Mouse (Mus musculus) lung, adult 2 months (tissue): ENCODE results near the gene Gm37240. TPM values are rescaled to one million over a fixed set of nuclear protein-coding genes. Genes with fewer than 3 reads are reported as not detected.

Experiments used
- DNase-seq: peaks from one replicate; pipeline ENCODE4 v3.0.0; 2022
- H3K4me1 ChIP-seq: fragments of 200-500 bp; 2 replicates; pipeline ENCODE4 v1.6.1; 2011; ENCODE audit warnings: low read length; ENCODE audit not compliant: control insufficient read depth, insufficient read depth
- H3K4me3 ChIP-seq: fragments of 200-500 bp; replicated peaks from 2 replicates; pipeline ENCODE3; 2011; ENCODE audit warnings: low read depth, mild to moderate bottlenecking, control low read depth, low read length; ENCODE audit errors: extremely low read depth
- CTCF ChIP-seq: fragments of 200-500 bp; IDR thresholded peaks from 2 replicates; pipeline ENCODE4 v1.5.1; 2011; ENCODE audit warnings: mild to moderate bottlenecking, low read length, control low read depth; ENCODE audit not compliant: insufficient read depth
- POLR2A ChIP-seq: fragments of 200-500 bp; IDR thresholded peaks from 2 replicates; pipeline ENCODE4 v1.6.1; 2011; ENCODE audit warnings: low read depth, mild to moderate bottlenecking, control low read depth, low read length, borderline replicate concordance; ENCODE audit errors: extremely low read depth
- WGBS: fragments of 180-500 bp; shearing (Covaris S2); methylation state at CpG from one replicate; pipeline ENCODE4 v1.1.7; 2018; 5-methylcytosine and 5-hydroxymethylcytosine counted together
- polyA plus RNA-seq: library from polyadenylated mRNA; depleted of rRNA; stranded (reverse); fragments of >200 nt; gene quantifications from 2 replicates; pipeline ENCODE4 v1.2.3, GENCODE M21; 2012

Gene Gm37240
- polyA plus RNA-seq, 1 experiment, result 16.9 TPM

DNA sequence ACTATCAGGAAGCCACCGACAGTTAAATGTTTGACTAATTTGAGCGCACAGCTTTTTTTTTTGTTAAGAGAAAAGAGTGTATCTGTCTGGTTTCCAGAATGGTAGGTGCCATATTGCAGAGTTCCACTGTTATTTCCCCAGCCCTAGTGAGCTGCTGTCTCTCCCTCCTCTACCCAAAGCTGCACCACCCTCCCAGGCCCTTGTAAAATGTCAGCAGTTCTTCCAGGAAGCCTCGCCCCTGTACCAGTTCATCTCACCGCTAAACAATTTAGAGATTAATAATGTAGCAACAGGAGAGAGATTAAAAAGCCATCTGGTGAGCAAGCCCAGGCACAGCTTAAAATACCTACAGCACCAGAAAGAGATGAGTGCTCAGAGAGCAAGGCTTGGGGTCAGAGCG lies 518.2 kb downstream of the Gm37240 start:
- Histone ChIP-seq H3K4me3 (no peak overlapping the region), H3K4me1 (no peaks in the 10 kb centered on the region; the same call in 1 of the 2 replicates)
- WGBS, result 55% methylated on average over 5 of the region's 5 CpGs
- no peak for DNase-seq
- TF ChIP-seq CTCF (no peak), POLR2A (no peak)

DNA sequence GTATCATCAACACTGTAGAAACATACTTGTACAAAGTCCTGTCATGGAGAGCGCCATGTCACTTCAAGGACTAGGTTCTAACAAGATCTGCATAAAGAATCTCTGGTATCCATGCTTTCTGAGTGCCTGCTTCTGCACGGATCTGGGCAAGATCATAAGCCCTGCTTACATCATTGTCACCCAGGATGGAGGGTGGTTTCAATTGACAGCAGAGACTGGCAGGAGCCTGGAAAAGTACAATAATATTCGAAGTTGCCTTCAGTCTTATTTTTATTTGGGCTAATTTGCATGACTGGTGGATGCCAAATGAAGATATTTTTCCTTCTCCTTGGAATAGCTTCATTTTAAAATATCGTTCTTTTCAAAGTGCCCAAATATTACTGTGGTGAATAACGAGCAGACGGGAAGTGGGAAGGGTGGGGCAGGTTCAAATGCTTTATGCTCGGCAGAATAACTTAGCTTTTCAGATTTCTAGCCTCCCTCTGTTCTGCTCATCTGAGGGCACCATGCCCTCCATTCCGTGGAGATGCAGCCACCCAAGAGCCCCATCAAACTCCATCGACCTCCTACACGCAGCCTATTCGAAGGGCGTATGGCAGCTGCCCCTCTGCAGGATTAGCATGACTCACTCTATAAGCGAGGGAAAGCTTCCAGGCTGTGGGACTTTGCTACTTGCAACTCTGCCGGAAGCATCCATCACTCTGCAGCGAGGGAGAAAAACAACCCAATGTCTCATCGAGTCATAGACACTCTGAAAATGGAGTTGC lies 518.8 kb downstream of the Gm37240 start:
- no peak for DNase-seq
- H3K4me3 ChIP-seq, result no peak overlapping the region
- H3K4me1 ChIP-seq, result no peaks in the 10 kb centered on the region; the same call in 1 of the 2 replicates
- TF ChIP-seq CTCF (no peak), POLR2A (no peak)
- WGBS, result 52% methylated on average over 16 of the region's 16 CpGs

DNA sequence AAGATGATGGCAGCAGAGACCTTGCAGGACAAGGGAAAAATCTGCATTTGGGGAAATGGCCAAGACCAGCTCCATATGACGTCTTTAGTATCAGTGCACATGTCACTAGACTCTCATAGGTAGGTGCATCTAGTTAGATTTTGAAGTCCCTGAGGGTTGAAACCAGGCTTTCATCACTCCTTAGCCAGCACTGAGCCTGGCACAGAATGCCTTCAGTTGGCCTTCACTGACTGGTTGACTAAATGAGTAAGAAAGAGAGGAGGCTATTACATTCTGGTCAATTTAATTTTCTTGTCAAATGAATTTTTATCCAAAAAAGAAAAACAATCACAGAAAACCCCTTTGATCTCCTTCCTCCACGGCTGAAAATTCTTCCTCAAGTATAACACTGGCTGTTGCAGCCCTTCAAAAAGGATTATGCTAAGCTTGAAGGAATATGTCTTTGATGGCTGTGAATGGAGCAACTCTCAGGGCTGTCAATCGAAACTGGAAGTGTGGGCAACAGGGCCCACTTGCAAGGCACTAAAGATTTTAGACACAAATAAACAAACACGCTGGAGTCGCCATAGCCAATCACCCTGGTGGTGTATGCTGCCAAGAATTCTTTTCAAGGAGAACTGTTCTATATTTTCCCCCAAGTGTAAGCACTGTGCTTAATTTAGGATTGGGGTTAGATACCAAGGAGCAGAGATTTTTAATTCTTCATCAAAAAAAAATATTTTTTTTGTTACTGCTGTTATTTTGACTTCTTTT lies 522.6 kb downstream of the Gm37240 start:
- 47% methylated on average over 5 of the region's 5 CpGs for WGBS
- TF ChIP-seq POLR2A (no peak), CTCF (no peak)
- no peak for DNase-seq
- Histone ChIP-seq H3K4me3 (no peak overlapping the region), H3K4me1 (no peaks in the 10 kb centered on the region; the same call in 1 of the 2 replicates)

DNA sequence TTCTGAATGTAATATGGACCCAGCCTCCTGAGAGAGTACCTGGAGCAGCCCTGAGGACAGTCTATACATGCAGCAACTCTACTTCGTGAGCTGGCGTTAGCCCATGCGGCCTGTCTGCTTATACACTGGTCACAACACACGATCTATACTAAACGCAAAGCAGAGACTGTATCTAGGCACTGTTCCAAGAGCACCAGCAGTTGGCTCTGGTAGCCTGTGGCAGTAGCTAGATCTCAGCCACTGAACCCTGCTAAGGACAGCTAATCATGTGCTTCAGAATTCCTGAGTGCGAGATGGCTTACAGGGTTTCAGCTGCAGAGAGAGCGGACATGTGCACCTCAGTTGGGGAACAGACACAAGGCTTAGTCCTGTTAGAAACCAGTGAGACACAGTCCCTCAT lies 524.4 kb downstream of the Gm37240 start:
- TF ChIP-seq CTCF, result no peak
- TF ChIP-seq POLR2A, result no peak
- H3K4me1 ChIP-seq, result no peaks in the 10 kb centered on the region; the same call in 1 of the 2 replicates
- WGBS, result 78% methylated on average over 7 of the region's 7 CpGs
- H3K4me3 ChIP-seq, result no peak overlapping the region
- no peak for DNase-seq

DNA sequence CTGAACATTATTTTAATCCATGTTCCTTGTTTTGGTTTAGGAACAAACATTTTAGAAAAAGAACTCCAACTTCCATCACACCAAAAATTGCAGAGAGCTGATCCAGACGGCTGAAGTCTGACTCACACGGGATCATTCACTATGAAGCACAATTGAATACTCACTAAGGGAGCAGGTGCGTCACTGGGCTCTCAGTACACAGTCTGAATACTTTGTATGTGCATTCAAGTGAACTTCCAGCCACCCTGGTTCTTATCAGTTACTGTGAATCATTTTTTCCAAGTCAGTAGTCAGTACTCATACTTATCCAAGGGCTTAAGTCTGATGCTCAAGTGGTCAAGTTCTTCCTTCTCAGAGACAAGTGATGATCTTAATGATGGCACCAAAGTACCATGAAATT lies 530.9 kb downstream of the Gm37240 start:
- Histone ChIP-seq H3K4me3 (no peak overlapping the region), H3K4me1 (no peaks in the 10 kb centered on the region)
- TF ChIP-seq CTCF (no peak), POLR2A (no peak)
- no peak for DNase-seq
- 82% methylated on average over 3 of the region's 3 CpGs for WGBS

DNA sequence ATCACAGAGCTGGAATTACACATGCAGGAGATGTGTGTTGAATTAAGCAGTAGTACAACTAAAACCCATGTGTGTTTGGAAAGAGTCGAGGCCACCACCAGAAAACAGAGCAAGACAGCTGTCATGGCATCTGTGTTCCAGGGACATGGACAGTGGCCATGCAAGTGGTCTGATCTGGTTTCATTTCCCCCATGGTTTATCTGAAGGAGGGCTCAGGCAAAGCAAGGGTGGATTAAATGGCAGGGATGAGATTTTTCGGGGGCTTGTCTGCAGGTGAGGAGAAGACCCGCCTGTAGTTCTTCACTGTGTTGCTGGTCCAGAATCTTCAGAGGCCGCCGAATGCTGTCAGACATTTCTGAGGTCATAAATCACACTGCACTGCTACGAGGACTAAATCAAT lies 539.3 kb downstream of the Gm37240 start:
- Histone ChIP-seq H3K4me1 (no peaks in the 10 kb centered on the region), H3K4me3 (no peak overlapping the region)
- no peak for TF ChIP-seq CTCF
- TF ChIP-seq POLR2A, result no peak
- WGBS, result 49% methylated on average over 6 of the region's 6 CpGs
- DNase-seq, result no peak

DNA sequence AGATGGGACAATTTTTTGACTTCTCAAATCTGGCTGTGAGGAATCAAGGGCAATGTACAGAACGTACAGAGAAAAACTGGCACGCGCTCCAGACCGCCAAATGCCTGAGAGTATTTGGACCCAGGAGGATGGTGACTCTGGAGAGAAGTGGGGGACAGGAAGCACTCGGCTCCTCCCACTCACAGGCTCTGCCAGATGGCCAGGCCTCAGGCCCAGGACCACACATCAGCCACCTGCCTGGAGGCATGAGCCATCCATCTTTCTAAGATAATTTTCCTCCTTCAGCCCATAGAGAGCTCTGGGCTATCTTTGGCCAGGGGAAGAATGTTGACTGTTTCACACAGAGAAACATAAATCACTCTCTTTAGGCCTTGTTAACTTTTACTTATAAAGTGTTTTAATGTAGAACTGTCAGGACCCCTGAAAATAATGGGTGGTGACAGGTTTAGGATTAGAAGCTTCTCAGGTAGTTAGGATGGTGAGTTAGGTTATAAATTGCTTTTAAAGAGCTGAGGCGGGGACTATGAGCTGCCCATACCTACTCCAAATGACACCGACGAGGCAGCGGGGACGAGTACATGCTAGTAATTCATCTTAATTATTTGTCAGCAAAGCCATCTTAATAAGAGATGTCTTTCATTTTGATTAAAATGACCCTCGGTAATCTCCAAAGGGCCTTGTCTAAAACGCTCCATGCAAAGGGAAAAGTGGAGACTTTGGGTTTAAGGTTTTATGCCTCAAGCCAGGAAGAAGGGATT lies 546.0 kb downstream of the Gm37240 start:
- WGBS, result 73% methylated on average over 12 of the region's 12 CpGs
- H3K4me3 ChIP-seq, result no peak overlapping the region
- no peak for DNase-seq
- TF ChIP-seq POLR2A (no peak), CTCF (no peak)
- H3K4me1 ChIP-seq, result no peaks in the 10 kb centered on the region; the same call in 1 of the 2 replicates

DNA sequence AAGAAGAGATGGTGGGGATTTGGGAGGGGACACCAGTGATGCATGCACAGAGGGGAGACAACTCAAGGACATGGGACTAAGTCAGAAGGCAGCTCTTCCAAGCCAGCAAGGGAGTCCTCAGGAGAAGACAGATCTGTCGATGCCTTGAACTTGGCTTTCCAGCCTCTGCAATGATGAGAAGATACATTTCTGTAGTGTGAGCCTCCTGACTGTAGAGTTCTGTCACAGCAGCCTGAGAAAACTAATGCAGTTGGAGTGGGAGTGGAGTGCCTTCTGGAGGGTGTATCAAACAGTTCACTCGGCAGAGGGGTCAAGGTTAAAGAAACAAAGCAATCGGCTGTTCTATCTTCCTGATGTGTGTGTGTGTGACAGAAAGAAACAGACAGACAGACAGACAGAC lies 546.8 kb downstream of the Gm37240 start:
- no peak for TF ChIP-seq POLR2A
- TF ChIP-seq CTCF, result no peak
- DNase-seq, result no peak
- H3K4me3 ChIP-seq, result no peak overlapping the region
- H3K4me1 ChIP-seq, result no peaks in the 10 kb centered on the region; the same call in 1 of the 2 replicates
- 24% methylated on average over 3 of the region's 3 CpGs for WGBS

DNA sequence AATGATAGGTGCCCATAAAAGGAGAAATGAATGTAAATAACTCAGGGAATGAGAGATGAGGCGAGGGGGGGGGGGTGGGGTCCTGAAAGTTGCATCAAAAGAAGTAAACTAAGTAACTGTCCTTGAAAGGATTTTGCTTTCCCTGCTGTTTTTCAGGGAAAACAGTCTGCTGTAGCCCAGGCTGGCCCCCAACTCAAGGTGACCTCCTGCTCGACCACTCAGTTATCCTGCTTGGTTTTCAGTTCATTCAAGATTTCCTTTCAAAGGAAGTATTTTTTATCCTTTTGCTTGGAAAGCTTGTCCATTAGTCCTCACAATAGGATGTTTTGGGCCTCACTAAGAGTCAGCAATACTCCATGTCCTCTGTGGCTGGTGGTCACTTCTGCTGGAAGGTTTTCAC lies 547.4 kb downstream of the Gm37240 start:
- WGBS, result 64% methylated on average over 2 of the region's 2 CpGs
- Histone ChIP-seq H3K4me1 (no peaks in the 10 kb centered on the region; the same call in 1 of the 2 replicates), H3K4me3 (no peak overlapping the region)
- DNase-seq, result no peak
- TF ChIP-seq CTCF (no peak), POLR2A (no peak)
